Mouse (Mus musculus): ENCODE results near the gene Pcgf2. TPM values are rescaled to one million over a fixed set of nuclear protein-coding genes. Genes with fewer than 3 reads are reported as not detected.

Gene Pcgf2
- polyA plus RNA-seq, 1 experiment: 74.6 TPM

DNA sequence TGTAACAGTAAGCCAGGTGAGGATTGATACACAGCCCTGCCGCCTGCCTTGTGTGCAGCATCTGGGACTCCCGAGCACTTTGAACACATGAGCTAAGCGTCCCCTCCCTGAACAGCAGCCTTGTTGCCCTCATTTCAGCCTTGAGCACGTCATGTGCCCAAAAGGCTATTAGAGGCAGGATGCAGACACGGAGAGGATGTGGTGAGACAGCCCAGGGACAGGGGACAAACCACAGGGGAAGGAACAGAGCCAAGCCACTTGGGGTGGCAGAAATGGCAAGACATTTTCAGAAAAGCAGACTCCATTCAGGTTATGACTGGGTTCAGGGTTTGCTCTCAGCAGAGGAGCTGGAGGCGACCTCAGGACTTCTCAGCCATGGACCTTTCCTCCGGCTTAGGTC, 28.0 kb upstream of the Pcgf2 start:
- Histone ChIP-seq H3K36me3 (ENCODE audit: control insufficient read depth, insufficient read depth, low read length, poor library complexity, severe bottlenecking) (peaks cover 24% of the 10 kb centered on the region), H3K4me3 (ENCODE audit: low read depth, low read length) (no peak overlapping the region), H3K9ac (ENCODE audit: low read depth, poor library complexity, severe bottlenecking) (no peak overlapping the region), H3K27ac (ENCODE audit: insufficient read depth, low read length) (no peak overlapping the region), H3K9me3 (replicated peaks; ENCODE audit: control insufficient read depth, insufficient read depth, low read length, poor library complexity, severe bottlenecking) (no peaks in the 10 kb centered on the region), H3K4me1 (ENCODE audit: control insufficient read depth, insufficient read depth, low read length) (peaks cover 5% of the 10 kb centered on the region), H3K27me3 (ENCODE audit: control insufficient read depth, insufficient read depth, low read length, poor library complexity, severe bottlenecking) (no peaks in the 10 kb centered on the region)
- TF ChIP-seq CTCF (IDR thresholded peaks at IDR 0.05; ENCODE audit: low read depth, low read length) (no peak), EP300 (IDR thresholded peaks at IDR 0.05; ENCODE audit: insufficient read depth, low read depth, low read length) (no peak), POLR2A (IDR thresholded peaks at IDR 0.05; ENCODE audit: insufficient read depth, low read length) (no peak)

DNA sequence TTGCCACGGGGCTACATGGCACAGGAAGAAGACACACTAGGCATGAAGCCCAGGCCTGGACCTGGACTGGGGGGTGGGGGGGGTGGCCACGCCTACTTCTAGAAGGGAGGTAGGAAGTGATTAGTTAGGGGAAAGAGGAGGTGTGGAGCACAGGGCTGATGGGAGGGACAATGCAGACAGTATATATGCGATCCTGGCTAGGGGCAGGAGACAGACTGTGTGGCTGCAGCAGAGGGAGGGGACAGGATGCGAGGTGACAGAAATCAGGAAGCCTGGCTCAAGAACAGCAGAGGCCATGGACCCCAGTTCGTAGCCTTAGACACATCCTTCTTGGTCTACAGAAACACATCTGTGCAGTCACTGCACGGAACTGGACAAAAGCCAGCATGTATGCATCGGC, 23.4 kb upstream of the Pcgf2 start:
- Histone ChIP-seq H3K9me3 (replicated peaks; ENCODE audit: control insufficient read depth, insufficient read depth, low read length, poor library complexity, severe bottlenecking) (no peaks in the 10 kb centered on the region), H3K27me3 (ENCODE audit: control insufficient read depth, insufficient read depth, low read length, poor library complexity, severe bottlenecking) (no peaks in the 10 kb centered on the region), H3K4me1 (ENCODE audit: control insufficient read depth, insufficient read depth, low read length) (no peaks in the 10 kb centered on the region), H3K4me3 (ENCODE audit: low read depth, low read length) (no peak overlapping the region), H3K36me3 (ENCODE audit: control insufficient read depth, insufficient read depth, low read length, poor library complexity, severe bottlenecking) (peaks cover 42% of the 10 kb centered on the region), H3K27ac (ENCODE audit: insufficient read depth, low read length) (no peak overlapping the region), H3K9ac (ENCODE audit: low read depth, poor library complexity, severe bottlenecking) (no peak overlapping the region)
- TF ChIP-seq CTCF (IDR thresholded peaks at IDR 0.05; ENCODE audit: low read depth, low read length) (no peak), EP300 (IDR thresholded peaks at IDR 0.05; ENCODE audit: insufficient read depth, low read depth, low read length) (no peak), POLR2A (IDR thresholded peaks at IDR 0.05; ENCODE audit: insufficient read depth, low read length) (no peak)

DNA sequence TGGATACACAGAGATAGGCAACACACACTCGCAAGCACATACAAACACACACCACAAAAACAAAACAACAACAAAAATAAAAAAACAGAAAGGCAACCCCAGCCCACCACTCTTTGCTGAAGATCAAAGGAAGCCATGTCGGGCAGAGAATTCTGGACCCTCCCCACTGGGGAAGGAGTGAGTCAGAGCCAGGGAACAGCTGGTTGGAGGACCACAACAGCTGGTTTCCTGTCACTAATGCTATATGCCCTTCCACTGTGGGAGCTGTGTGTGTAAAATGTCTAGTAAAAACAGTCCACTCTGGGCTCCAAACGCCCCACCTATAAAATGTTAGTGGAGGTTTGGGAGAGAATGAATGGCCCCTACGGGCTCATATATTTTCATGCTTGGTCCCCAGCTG, 21.0 kb upstream of the Pcgf2 start:
- Histone ChIP-seq H3K36me3 (ENCODE audit: control insufficient read depth, insufficient read depth, low read length, poor library complexity, severe bottlenecking) (peaks cover 47% of the 10 kb centered on the region), H3K4me3 (ENCODE audit: low read depth, low read length) (no peak overlapping the region), H3K9me3 (replicated peaks; ENCODE audit: control insufficient read depth, insufficient read depth, low read length, poor library complexity, severe bottlenecking) (no peaks in the 10 kb centered on the region), H3K27ac (ENCODE audit: insufficient read depth, low read length) (no peak overlapping the region), H3K27me3 (ENCODE audit: control insufficient read depth, insufficient read depth, low read length, poor library complexity, severe bottlenecking) (no peaks in the 10 kb centered on the region), H3K9ac (ENCODE audit: low read depth, poor library complexity, severe bottlenecking) (no peak overlapping the region), H3K4me1 (ENCODE audit: control insufficient read depth, insufficient read depth, low read length) (no peaks in the 10 kb centered on the region)
- TF ChIP-seq CTCF (IDR thresholded peaks at IDR 0.05; ENCODE audit: low read depth, low read length) (no peak), EP300 (IDR thresholded peaks at IDR 0.05; ENCODE audit: insufficient read depth, low read depth, low read length) (no peak), POLR2A (IDR thresholded peaks at IDR 0.05; ENCODE audit: insufficient read depth, low read length) (no peak)

DNA sequence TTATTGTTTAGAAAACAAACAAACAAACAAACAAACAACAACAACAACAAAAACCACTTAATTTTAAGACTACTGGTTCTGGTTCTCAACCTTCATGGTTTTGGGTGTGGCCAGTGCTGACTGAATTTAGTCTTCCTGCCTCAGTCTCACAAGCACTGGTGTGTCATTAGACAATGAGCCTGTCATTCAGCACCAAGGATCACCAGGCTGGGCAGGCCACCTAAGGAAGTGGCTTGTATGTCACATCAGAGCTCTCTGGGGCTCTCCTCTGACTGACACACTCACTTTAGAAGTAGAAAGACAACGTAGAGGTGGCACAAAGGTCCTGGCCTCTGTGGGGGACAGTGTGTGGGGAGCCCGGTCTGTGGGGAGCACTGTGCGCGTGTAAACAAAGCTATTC, 18.7 kb upstream of the Pcgf2 start:
- H3K27me3 ChIP-seq (ENCODE audit: control insufficient read depth, insufficient read depth, low read length, poor library complexity, severe bottlenecking): no peaks in the 10 kb centered on the region
- H3K4me3 ChIP-seq (ENCODE audit: low read depth, low read length): no peak overlapping the region
- no peaks in the 10 kb centered on the region for H3K4me1 ChIP-seq (ENCODE audit: control insufficient read depth, insufficient read depth, low read length)
- TF ChIP-seq POLR2A (IDR thresholded peaks at IDR 0.05; ENCODE audit: insufficient read depth, low read length) (no peak), CTCF (IDR thresholded peaks at IDR 0.05; ENCODE audit: low read depth, low read length) (no peak), EP300 (IDR thresholded peaks at IDR 0.05; ENCODE audit: insufficient read depth, low read depth, low read length) (no peak)
- peaks cover 40% of the 10 kb centered on the region for H3K36me3 ChIP-seq (ENCODE audit: control insufficient read depth, insufficient read depth, low read length, poor library complexity, severe bottlenecking)
- H3K9me3 ChIP-seq (replicated peaks; ENCODE audit: control insufficient read depth, insufficient read depth, low read length, poor library complexity, severe bottlenecking): no peaks in the 10 kb centered on the region
- no peak overlapping the region for H3K27ac ChIP-seq (ENCODE audit: insufficient read depth, low read length)
- H3K9ac ChIP-seq (ENCODE audit: low read depth, poor library complexity, severe bottlenecking): no peak overlapping the region

DNA sequence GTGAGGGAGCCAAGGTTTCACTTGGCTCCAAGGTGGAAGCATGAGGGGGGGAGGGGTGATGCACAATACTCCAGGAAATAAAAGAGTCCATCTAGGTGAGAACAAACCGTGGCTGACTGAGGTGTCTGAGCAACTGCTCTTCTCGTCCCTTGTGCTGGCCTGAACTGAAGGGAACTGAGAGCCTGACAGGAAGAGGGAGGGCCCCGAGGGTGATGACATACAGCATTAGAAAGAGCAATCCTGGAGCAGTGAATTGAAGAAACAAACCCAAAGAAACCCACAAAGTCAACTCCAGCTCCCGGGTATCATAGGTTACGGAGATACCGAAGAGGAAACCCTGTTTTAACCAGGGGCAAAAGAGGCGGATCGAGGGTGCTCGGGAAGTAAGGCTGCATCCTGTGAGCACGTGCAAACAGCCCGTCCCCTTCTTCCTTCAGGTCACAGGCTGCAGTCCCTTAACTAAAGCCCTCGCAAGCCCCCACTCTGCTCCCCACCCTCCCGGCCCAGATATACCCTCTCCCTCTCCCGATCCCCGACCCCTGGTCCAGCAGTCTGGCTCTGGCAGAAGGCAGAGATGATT, 18.1 kb upstream of the Pcgf2 start:
- Histone ChIP-seq H3K4me1 (ENCODE audit: control insufficient read depth, insufficient read depth, low read length) (no peaks in the 10 kb centered on the region), H3K27me3 (ENCODE audit: control insufficient read depth, insufficient read depth, low read length, poor library complexity, severe bottlenecking) (no peaks in the 10 kb centered on the region), H3K9ac (ENCODE audit: low read depth, poor library complexity, severe bottlenecking) (no peak overlapping the region), H3K9me3 (replicated peaks; ENCODE audit: control insufficient read depth, insufficient read depth, low read length, poor library complexity, severe bottlenecking) (no peaks in the 10 kb centered on the region), H3K27ac (ENCODE audit: insufficient read depth, low read length) (no peak overlapping the region), H3K4me3 (ENCODE audit: low read depth, low read length) (no peak overlapping the region), H3K36me3 (ENCODE audit: control insufficient read depth, insufficient read depth, low read length, poor library complexity, severe bottlenecking) (peaks cover 42% of the 10 kb centered on the region)
- no peak for TF ChIP-seq POLR2A (IDR thresholded peaks at IDR 0.05; ENCODE audit: insufficient read depth, low read length)
- no peak for TF ChIP-seq CTCF (IDR thresholded peaks at IDR 0.05; ENCODE audit: low read depth, low read length)

DNA sequence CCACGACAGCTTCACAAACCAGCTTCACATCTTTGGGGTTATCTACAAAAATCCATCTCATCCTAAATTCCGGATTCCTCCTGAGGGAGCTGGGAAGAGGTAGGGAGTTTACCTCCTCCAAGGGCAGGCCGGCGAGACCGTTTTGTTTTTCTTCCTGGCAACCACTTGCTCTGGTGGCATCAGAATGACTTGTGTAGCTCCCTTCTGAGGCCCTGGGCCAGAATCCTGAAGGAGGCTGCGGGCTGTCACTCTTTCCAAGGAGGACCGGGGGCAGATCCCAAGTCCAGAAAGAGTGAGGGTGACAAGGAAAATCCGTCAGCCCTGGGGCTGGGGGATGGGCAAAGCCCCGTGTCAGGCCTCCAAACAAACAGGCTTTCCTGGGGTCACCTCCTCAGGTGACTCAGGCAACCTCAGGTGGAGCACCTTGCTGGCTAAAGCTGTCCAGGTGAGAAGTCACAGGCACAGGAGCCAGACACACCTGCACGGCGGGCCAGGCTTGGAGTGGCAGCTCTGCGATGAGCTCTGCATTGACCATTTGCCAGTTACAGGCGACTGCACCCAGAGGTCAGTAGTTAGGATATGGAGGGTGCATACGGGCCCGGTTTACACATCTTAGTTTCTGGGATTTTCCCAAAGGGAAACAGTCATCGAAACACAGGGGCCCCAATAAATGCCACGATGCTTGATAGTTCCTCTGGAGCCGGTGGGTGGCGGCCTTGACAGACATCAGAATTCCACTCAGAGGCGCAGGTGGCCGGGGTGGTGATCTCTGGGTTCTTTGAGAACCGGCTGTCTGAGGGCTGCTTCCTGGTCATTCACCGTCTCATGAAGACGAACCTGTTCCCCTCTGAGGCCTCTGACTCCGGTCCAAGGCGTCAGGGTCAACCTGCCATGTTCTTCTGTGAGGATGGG, 17.3 kb upstream of the Pcgf2 start:
- Histone ChIP-seq H3K9me3 (replicated peaks; ENCODE audit: control insufficient read depth, insufficient read depth, low read length, poor library complexity, severe bottlenecking) (no peaks in the 10 kb centered on the region), H3K27me3 (ENCODE audit: control insufficient read depth, insufficient read depth, low read length, poor library complexity, severe bottlenecking) (no peaks in the 10 kb centered on the region), H3K36me3 (ENCODE audit: control insufficient read depth, insufficient read depth, low read length, poor library complexity, severe bottlenecking) (peaks cover 45% of the 10 kb centered on the region), H3K4me3 (ENCODE audit: low read depth, low read length) (no peak overlapping the region), H3K9ac (ENCODE audit: low read depth, poor library complexity, severe bottlenecking) (no peak overlapping the region), H3K27ac (ENCODE audit: insufficient read depth, low read length) (no peak overlapping the region), H3K4me1 (ENCODE audit: control insufficient read depth, insufficient read depth, low read length) (no peaks in the 10 kb centered on the region)
- TF ChIP-seq EP300 (IDR thresholded peaks at IDR 0.05; ENCODE audit: insufficient read depth, low read depth, low read length) (no peak), CTCF (IDR thresholded peaks at IDR 0.05; ENCODE audit: low read depth, low read length) (no peak)

All from ES-Bruce4 (cell line).